Mouse (Mus musculus): ENCODE results near the gene Pdcd10.
A peak's percentile ranks its signal among the peaks of the same experiment; 100 is the strongest.

Pdcd10 gene

DNA sequence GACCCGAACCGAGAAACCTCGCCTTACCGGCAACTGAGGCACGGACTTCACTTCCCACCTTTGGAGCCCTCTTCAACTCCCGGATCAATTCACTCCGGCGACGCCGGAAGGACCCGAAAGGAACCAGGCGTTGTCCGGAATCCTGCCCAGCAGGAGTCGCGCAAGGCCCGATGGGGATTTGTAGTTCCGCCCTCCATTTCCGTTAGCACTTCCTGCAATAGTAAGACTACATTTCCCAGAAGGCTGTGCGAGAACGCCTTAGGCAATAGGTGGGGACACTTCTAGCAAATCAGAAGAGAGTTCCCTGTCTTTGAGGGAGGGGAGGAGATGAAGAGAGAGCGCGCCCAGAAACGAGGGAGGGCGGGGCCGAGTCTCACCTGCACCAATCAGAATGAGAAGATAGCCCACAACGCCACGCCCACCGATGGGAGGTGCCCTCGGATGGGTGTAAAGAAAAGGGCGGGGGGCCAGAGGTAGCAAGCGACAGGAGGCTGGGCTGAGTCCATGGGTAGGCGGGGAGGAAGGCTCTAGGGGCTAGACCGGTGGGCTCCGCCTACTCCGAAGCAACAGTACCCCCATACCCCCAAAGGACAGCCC is at the start of gene Pdcd10:
Pdcd10 (minus strand) TSS at position 162 of the 597 bp plus-strand sequence.
- DNase-seq (ENCODE audit: low spot score), result peak; percentile 100

DNA sequence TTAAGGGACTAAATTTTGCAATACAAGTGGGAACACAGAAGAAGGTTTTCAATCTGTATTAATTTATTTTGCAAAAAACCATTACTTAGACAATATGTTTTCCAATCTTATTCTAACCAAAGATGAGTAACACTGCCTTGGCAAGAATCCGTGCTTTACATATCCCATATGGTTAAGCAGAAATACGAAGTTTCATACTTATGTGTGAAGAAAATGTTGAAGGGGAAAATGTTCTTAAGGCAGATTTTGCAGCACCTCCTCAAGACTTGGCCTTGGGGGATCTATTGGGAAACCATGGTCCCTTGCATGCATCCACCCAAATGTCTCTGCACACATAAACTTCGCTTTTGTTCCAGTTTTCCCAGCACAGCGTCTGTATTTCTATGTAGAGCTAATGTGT is 28.2 kb upstream of the Pdcd10 start:
- no peak for DNase-seq (ENCODE audit: low spot score)

DNA sequence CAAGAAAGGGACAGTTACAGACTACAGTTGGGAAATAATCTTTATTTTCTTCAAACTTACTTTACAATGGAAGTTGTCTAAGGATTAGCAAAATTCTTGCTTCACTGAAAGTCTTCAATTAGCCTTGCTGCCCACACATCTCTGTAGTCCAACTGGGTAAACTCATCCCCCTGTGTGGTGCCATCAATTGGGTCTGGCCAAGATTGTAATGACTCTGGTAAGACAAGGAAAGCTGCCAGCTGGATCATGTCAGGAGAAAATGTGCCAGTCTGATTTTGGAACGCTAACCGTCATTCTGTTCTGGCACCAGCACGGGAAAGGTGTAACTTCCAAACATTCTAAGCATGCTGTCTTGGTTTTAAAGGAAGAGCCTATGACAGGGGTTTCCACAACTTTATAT is 26.6 kb upstream of the Pdcd10 start:
- no peak for DNase-seq (ENCODE audit: low spot score)

DNA sequence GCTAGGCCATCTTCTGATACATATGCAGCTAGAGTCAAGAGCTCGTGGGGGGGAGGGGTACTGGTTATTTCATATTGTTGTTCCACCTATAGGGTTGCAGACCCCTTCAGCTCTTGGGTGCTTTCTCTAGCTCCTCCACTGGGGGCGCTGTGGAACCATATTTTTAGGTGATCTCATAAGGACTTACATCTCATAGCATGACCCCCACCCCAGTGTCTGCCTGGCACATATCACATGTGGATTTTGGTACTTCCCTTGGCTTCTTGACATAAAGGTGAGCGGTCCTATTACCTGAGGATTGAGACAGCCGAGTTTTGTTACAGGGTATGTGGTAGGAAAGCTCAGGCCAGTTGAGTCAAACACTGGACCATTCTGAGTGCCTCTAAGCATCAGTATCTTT is 22.7 kb upstream of the Pdcd10 start:
- DNase-seq (ENCODE audit: low spot score), result no peak

DNA sequence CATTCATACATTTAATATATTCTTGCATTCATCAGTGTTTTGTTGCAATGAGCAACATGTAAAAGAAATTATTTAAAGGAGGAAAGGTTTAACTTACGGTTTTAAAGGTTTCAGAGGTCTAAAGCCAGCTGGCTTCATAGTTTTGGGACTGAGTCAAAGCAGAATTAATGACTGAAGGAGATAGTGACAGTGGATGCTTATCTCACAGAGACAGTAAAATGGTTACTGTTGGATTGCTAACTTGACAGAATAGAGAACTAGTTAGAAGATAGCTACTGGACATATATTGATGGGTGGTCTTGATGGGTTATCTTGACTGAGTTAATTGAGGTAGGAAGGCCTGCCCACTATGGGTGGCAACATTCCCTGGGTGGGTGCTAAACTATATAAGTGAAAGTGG is 18.9 kb upstream of the Pdcd10 start:
- DNase-seq (ENCODE audit: low spot score), result no peak

DNA sequence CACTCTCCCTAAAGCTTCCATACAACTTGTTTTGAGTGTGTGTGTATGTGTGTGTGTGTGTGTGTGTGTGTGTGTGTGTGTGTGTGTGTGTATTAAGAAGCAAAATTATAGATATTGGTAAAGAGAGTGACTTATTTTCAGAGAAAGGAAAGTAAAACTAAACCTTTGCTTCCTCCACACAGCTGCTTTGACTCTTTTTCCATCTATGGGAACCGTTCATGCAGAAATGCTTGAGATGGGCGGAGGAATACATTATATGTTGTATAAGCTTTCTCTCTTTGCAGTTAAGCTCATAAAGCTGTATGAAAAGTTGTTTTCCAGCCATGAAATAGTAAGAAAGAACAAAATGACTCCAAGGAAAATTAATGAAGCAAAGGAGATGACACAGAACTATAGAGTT is 17.4 kb upstream of the Pdcd10 start:
- DNase-seq (ENCODE audit: low spot score), result no peak

DNA sequence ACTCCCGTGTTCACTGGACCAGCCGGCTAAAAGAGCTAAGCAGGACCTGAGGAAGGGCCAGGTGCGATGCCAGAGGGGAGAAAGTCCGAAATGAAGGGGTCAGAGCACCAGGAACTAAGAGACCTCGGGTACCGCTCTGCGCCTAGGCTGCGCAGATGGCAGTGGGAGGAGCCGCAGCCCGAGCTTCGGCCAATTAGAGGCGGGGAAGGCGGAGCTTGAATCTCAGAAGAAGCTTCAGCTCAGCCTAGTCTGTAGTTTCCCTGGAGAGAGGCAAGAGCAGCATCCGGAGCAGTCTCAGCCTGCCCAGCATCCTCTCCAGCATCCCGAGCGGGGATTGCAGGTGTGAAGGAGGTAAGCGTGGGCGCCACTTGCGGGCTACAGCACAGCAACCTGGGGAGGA is 636 bp upstream of the Pdcd10 start, which contains the start of gene Serpini1:
Serpini1 (plus strand) TSS at position 256 of the 400 bp plus-strand sequence.
- DNase-seq (ENCODE audit: low spot score), result no peak

DNA sequence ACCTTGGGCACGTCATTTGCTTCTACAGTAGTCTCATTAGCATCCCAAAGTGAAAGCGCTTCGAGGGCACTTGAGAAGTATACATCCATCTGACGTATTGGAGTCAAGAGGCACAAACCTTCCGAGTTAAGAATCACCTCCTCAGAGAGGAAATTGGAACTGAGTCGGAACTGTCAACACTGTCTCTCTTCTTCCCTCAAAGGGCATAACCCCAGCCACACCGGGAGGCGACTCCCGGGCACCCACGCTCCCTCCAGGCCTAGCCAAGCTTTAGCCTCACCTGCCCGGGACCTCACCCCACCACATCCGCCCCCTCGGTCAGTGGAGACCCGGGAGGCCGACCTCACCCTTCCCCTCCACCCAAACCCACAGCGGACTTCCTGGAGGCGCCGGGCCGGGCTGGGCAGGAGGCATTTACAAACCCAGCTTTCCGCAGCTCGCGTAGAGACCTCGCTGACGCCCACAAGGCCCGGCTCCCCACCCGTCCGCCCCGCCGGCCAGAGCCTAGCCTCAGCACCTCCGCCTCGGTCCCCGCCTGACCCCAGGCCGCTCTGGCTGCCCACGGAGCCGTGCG is 448 bp downstream of the Pdcd10 start:
- no peak for DNase-seq (ENCODE audit: low spot score)

DNA sequence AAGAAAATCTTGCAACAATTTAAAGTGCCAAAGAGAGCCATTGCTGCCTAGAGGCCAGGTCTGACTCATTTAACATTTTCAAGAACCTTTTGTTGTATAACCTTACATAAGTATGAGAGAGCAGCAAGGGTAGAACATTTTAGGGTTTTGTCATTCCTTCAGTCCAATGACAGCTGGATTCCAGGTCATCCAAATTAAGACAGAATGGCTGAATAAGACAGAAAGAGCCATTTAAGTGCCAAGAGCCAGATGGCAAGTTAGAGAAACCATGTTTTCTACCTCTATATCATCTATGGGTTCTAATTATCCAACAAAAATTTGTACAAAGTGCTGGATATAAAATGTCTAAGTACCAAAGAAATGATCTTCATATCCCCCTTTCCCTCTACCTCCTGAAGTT is 5.4 kb downstream of the Pdcd10 start:
- no peak for DNase-seq (ENCODE audit: low spot score)

DNA sequence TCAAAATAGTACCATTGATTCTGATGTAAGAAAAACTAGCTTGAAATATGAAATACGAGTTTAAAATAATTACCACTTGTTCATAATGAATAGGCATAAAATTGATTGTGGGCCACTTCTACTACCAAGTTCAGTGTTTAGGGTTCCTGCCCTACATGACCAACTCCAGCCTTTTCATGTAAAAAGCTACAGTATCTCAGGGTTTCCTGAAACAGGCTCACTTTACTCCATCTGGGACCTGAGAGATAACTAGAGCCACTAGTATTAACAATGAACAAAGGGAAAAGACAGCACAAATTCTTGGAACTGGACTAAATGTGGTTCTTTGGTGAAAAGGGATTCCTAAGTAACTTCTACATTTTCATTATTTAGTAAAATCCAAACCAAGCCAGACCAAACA is 12.4 kb downstream of the Pdcd10 start:
- no peak for DNase-seq (ENCODE audit: low spot score)

DNA sequence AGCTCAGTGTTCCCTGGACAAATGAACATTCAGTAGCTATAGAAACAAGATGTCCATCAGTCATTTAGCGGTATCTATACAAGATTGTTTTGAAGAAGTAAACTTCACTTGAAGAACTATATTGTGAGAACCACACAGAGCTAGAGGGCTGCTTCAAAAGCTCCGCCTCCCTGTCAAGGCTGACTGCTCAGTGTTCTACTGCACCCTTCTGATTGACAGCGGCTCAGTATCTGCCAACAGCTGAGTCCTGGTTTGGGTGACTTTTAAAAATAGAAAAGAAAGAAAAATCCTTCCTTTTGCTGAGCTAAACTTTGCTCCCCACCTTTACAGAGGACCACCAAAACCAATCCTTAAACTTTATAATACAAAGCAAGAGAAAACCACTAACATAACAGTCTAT is 13.8 kb downstream of the Pdcd10 start:
- no peak for DNase-seq (ENCODE audit: low spot score)

DNA sequence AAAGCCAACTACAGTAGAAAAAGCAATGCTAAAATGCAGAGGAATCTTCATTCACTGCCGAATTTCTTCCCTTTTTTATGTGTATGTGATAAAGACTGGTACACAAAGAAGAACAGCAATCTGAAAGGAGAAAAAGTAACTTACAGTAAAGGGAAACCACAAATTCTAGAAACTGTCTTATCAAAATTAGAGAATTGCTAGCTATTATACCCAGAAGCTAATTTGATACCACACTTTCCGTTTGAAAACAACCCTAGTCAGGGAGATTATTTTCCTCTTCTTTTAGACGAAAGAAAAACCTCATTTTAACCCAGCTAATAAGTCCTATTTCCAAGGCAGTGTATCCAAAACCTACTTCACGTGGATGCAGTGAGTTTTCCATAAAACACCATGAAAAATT is 15.4 kb downstream of the Pdcd10 start:
- no peak for DNase-seq (ENCODE audit: low spot score)

DNA sequence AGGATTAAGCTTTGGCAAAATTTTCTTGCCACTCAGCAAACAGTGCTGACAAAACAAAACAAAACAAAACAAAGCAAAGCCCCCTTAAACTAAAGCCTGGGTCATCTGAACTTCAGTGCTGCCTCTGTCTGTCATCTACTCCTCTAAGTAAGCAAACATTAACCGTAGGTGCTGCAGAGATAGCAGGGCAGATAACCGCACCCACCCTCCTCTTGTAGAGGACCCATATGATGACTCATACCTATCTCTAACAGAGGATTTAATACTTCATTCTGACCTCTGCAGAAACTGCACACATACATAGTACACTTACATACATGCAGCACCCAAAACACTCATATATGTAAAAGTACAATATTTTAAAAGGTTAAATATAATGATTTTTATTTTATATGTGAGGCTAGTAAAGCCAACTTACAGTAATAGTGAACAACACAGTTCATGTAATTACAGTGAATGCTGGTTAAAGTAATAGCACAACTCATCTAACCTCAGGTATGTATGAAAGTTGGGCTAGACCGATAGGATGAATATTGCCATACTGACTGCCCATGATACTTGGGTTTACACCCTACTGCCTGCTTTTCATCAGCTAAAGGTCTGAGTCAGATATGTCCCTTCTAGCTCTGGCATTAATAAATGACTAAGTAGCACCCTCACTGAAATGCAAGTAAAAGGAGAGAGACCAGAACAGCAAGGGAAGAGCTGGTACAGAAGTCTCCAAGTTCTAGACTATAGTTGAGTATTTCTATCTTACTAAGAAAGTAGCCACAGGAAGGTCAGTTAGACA is 22.4 kb downstream of the Pdcd10 start:
- peak; percentile 14 for DNase-seq (ENCODE audit: low spot score)

DNA sequence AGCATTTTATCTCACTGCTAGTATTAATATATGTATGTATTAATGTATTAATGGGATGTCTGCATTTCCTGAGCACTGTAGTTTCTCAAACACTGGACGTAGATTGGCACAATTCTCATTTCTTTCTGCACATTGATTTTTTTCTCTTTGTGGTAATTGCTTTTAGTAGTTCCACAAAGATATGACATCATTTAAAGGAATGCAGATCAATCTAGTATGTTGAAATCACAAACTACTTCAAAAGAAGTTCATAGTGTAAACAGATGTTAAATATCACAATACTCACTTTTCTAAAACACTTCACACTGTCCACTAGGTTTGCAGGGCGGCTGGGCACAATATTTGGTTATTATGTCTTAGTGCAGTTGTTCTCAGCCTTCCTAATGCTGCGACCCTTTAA is 25.6 kb downstream of the Pdcd10 start:
- DNase-seq (ENCODE audit: low spot score), result no peak

DNA sequence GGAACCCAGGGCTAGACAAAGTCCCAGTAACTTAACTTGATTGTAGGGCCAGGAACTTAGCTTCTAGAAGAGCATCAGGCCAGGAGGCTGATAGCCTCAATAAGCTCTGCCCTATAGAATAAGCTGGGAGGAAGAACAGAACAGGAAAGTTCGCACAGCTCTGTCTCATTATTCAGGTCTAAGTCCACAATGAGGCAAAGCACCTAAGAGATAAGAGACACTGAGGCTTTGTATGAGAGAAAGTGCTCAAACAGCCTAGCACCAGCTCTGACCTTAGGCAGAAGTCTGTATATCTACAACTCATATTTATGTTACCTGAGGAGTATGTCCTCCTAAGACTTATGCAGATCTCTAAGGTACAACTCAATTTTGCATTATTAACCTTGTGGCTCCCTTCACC is 34.1 kb downstream of the Pdcd10 start:
- DNase-seq (ENCODE audit: low spot score), result no peak

DNA sequence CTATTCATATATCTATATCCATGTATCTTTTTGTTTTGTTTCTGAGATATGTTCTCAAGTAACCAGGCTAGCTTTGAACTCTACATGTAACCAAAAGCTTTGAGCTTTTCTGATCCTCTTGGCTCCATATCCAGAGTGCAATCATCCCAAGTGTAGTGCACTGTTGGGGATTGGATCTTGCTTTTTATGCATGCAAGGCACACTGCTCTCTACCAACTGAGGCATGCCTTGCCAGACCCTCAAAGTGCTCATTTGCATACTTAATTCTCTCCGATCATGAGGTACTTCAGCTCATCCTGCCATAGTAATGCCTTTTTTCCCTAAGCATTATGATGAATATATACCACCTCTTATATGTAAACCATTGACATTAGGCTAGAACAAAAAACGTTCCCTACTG is 35.3 kb downstream of the Pdcd10 start:
- no peak for DNase-seq (ENCODE audit: low spot score)

DNA sequence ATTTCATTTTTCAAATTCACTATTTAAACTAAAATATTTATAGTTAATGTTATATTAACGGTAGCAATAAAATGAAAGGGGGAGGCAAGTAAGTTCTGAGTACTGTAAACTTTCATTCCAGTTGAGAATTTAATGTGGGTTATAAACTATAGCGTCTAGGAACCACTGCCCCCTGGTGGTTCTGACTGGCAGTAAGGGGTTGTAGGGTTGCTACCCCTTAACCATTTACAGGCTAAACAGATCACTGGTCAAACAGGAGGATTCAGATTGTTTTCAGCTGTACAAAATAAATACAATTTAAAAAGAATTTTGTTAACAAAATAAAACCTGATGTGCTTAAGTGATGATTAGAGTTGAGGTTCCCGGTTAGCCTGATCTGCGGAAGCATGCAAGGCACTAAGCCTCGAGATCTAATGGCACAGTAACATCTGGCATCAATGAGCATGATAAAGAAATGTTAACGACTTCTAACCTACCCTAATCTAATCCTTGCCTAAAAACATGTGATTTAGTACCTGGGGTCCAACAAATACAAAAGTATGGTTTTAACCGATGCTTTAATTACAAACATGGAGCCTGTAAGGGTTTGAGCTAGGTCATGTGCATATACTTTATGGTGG is 38.9 kb downstream of the Pdcd10 start:
- no peak for DNase-seq (ENCODE audit: low spot score)

DNA sequence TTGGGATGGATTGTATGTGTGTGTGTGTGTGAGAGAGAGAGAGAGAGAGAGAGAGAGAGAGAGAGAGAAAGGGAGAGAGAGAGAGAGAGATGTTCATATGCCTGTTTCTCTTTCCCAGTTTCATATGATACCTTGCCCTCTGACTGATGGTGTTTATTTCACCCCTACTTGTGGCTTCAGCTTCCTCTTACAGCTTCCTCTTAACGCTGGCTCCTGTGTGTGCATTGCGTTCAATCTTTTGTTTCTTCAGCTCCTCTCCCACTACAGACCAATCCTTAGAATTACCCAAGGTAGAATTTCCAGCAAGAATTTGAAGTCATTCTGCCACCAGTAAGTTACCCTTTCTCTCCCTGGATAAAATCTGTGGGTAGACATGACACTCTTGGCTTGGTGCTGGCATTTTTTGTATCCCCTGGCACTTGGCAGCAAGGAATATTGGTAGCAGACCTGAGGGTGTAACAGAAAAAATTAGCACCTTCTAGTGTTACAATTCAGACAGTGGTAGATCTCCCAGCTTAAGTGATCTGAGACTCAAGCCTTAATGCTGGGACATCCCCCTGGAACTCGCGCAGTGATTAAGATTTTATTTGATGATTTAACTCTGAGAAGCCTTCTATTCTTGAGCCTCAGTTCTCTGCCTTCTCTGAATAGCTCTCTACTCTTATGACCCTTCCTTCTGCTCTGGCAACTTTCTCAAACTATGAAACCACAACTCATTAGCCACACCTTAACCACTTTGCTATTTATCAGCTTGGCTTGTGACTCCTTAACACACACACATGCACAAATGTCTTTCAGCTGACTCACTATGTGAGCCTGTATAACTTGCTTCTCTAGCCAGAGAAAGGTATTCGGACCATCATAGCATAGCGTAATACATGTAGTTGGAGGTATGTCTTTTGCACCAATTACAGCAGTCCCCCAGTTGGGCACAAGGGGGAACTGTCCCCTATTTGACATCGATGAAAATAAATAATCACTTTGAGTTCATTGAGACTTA is 57.4 kb downstream of the Pdcd10 start:
- no peak for DNase-seq (ENCODE audit: low spot score)

DNA sequence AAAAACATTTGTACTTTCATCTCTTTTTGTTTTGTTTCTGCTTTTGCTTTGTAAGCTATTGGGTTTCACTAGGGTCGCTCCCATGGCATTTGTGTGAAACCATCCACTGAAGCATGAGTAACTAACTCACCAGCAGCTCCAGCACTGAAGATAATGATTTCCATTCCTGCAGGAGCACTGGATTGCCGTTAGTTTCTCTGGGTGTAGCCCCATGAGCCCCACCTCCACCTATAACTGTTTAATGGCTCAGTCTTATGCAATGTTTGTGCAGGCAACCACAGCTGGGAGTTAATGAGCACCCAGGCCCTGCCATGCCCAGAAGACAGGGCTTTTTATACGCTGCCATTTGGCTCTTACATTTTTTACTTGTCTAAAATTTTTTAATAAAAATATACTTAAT is 63.7 kb downstream of the Pdcd10 start:
- DNase-seq (ENCODE audit: low spot score), result peak; percentile 43

DNA sequence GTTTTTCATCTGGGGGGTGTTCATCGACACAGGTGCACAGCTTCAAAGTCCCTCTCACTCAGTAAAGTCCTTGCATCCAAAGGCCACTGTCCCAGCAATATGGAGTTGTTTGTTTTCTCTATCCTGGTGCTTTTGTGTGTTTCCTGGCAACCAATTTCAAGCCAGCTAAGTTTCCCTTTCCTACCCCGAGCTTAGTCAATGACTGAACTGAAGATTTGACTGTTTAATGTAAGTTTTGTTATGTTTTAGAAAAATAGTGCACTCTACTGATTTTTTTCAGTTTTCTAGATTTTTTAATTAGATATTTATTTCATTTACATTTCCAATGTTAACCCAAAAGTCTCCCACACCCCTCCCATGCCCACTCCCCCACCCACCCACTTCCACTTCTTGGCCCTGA is 74.6 kb downstream of the Pdcd10 start, which contains the start of gene Wdr49:
Wdr49 (minus strand) TSS at position 101 of the 400 bp plus-strand sequence.
- no peak for DNase-seq (ENCODE audit: low spot score)

DNA sequence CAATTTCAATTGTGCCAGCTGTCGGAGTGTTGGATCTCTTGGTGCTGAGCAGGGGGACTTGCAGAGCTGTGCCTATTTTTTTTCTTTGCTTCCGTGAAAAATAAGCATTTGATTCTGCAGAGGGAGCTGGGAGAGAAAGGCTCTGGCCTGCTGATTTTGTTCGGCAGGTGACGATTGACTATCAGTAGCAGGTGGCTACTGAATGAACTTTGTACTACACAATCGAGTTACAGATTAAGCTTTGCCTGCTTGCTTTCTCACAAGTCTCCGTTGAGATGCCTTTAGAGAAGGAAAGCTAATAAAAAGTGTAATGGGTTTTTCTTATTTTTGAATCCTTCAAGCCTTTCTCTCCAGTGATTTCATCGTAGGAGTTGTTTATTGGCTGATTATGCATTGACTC is 81.5 kb downstream of the Pdcd10 start:
- no peak for DNase-seq (ENCODE audit: low spot score)

DNA sequence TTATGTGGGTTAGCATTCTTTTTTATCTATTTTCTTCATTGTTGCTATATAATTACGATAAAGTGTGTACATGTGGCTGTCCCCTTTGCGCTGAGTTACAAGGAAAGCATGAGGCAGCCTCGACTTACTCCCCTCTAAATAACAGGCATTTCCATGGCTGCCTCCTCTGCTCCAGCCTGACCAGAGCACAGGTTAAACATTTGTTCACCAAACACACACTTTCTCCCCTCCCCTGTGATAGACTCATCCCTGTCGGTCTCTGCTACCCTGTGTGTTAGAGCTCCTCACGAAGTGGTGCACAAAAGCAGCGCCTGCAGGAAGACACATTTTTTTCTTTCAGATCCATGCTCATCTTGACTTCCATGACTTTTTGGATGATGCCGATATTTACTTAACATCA is 82.0 kb downstream of the Pdcd10 start:
- peak; percentile 33 for DNase-seq (ENCODE audit: low spot score)

All from yolk sac, embryonic 10.5 days (tissue).